Mouse (Mus musculus) heart, embryonic 13.5 days (tissue): Measurements from ENCODE around the gene Orm3. TPM values are rescaled to one million over a fixed set of nuclear protein-coding genes. Genes with fewer than 3 reads are reported as not detected.
A peak's percentile ranks its signal among the peaks of the same experiment; 100 is the strongest.

Experiments used
- ATAC-seq: fragments of 200-750 bp; cut with Nextera tagmentation; 2 replicates; pipeline ENCODE4 v1.8.0; 2017; ENCODE audit warnings: moderate TSS enrichment; ENCODE audit not compliant: insufficient number of reproducible peaks, low FRiP score, low TSS enrichment; ENCODE audit errors: extremely low read depth
- H3K27ac ChIP-seq: fragments of 300-500 bp; sonication (generic); replicated peaks from 2 replicates; pipeline ENCODE4 v1.5.1; 2015; ENCODE audit warnings: moderate library complexity, mild to moderate bottlenecking, inconsistent platforms
- H3K27me3 ChIP-seq: fragments of 300-500 bp; sonication (generic); replicated peaks from 2 replicates; pipeline ENCODE4 v1.6.1; 2015; ENCODE audit warnings: mild to moderate bottlenecking, inconsistent platforms
- H3K36me3 ChIP-seq: fragments of 300-500 bp; sonication (generic); 2 replicates; pipeline ENCODE4 v1.6.1; 2015; ENCODE audit warnings: mild to moderate bottlenecking, inconsistent platforms
- H3K4me1 ChIP-seq: fragments of 300-500 bp; sonication (generic); 2 replicates; pipeline ENCODE4 v1.6.1; 2015; ENCODE audit warnings: inconsistent platforms
- H3K4me2 ChIP-seq: fragments of 300-500 bp; sonication (generic); 2 replicates; pipeline ENCODE4 v1.6.1; 2015; ENCODE audit warnings: inconsistent platforms, mild to moderate bottlenecking, moderate library complexity
- H3K4me3 ChIP-seq: fragments of 300-500 bp; sonication (generic); 2 replicates; pipeline ENCODE4 v1.5.1; 2015; ENCODE audit warnings: moderate library complexity, mild to moderate bottlenecking, inconsistent platforms
- H3K9ac ChIP-seq: fragments of 300-500 bp; sonication (generic); 2 replicates; pipeline ENCODE4 v1.6.1; 2015; ENCODE audit warnings: inconsistent platforms, mild to moderate bottlenecking, moderate library complexity
- H3K9me3 ChIP-seq: fragments of 300-500 bp; sonication (generic); 2 replicates; pipeline ENCODE4 v1.6.1; 2016; ENCODE audit warnings: inconsistent platforms
- WGBS: fragments of 180-500 bp; shearing (Covaris S2); methylation state at CpG from one replicate; pipeline ENCODE4 v1.1.7; 2015; ENCODE audit warnings: mixed read lengths; 5-methylcytosine and 5-hydroxymethylcytosine counted together
- polyA plus RNA-seq: library from polyadenylated mRNA; unstranded; fragments of >200 nt; fragmentation: Nextera tagmentation; extraction: Ambion mirVana; gene quantifications from 2 replicates; pipeline ENCODE4 v1.2.1, GENCODE M21; 2015

Orm3 gene
- polyA plus RNA-seq, 1 experiment from 2014 or later: not detected

DNA sequence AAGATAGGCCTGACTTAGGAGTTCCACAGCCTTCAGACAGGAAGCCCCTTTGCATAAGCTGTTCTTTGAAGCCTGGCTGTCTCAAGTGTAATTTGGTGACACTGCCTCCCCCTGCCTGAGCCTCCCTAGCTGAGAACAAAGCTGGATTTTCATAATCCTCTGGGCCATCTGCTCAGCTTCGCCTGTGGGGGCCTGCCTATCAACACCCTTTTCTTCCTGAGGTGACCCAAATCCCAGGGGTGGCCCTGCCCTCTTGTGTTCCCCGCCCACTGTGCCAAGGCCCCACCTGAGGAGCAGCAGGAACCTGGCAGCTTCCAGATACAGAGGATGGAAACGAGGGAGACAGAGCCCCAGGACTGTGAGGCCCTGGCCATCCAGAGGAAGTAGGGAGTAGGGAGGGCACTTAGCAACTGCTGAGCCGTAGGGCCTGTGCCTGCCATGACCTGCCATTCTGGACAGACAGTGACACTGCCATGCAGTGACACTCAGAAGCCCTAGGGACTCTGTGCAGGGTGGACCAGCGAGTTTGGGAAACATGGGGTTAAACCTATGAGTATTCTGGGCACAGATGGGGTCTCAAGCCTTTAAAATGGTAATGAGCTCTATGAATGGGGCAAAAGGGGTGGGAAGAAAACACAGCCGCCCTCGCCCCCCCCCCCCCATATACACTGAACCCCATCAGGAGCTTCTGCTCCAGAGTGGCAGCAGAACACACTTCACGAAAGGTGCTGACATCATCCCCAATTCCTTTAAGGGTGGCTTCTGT lies 33.3 kb downstream of the Orm3 start:
- 46% methylated on average over 8 of the region's 8 CpGs for WGBS
- no peak for ATAC-seq
- H3K36me3 ChIP-seq: peaks cover 13% of the 10 kb centered on the region

DNA sequence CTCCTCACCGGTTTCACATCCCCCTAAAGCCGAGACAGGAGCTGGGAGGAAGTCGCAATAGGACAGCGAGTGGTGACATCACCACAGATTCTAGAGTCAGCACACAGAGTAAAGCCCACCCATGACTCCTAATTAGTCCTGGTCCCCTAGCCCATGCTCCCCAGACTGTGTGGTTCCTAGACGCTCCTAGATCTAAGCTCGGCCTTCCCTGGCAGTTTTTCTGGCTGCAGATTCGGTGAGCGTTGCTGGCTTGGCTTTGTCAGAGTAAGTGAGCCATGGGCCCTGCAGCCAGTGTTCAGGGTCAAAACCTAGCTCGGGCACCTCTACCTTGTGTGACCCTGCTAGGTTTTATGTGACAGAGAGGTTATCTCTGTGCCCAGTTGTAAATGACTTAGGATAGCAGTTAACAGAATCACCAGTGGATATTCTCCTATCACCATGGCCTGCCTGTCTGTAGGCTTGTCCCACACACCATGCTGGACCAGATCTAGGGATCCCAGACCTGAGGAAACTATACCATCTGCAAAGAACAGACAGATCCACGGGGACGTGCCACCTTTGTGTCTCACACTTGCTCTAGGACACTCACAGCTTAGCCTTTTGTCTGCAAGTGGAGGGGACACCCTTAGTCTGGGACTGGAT lies 34.0 kb downstream of the Orm3 start:
- no peak overlapping the region for H3K4me2 ChIP-seq
- ATAC-seq: no peak
- peaks cover 20% of the 10 kb centered on the region for H3K36me3 ChIP-seq
- H3K4me1 ChIP-seq: peaks cover 18% of the 10 kb centered on the region
- no peaks in the 10 kb centered on the region for H3K9me3 ChIP-seq
- no peak overlapping the region for H3K4me3 ChIP-seq
- H3K27ac ChIP-seq: no peak overlapping the region
- 59% methylated on average over 11 of the region's 11 CpGs for WGBS
- no peak overlapping the region for H3K9ac ChIP-seq
- no peaks in the 10 kb centered on the region for H3K27me3 ChIP-seq

More for the DNA sequence above, 33.3 kb downstream of the Orm3 start:
- Histone ChIP-seq H3K27ac (no peak overlapping the region), H3K4me3 (no peak overlapping the region), H3K27me3 (no peaks in the 10 kb centered on the region), H3K4me1 (peaks cover 18% of the 10 kb centered on the region), H3K4me2 (no peak overlapping the region), H3K9ac (no peak overlapping the region), H3K9me3 (no peaks in the 10 kb centered on the region)

DNA sequence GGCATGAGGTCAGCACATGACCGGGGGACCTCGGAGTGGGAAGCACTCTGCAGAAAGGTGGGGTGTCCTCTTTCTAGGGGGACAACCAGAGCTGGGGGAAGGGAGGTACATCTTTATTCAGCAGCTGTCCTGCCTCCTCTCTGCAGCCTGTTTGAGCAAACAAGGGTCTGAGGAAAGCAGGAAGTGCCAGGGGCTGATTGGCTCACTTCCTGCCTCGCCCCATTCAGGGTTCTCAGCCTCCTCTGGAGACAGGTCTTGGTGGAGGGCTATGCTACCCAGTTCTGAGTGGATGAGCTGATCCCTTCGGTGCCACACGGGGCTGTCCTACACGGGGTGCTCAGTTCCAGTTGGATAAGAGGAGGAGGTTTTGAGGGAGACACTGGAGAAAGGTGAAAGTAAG lies 35.4 kb downstream of the Orm3 start:
- H3K4me3 ChIP-seq: no peak overlapping the region
- H3K4me2 ChIP-seq: no peak overlapping the region
- no peak for ATAC-seq
- 61% methylated on average over 6 of the region's 6 CpGs for WGBS
- no peaks in the 10 kb centered on the region for H3K9me3 ChIP-seq
- peaks cover 18% of the 10 kb centered on the region for H3K4me1 ChIP-seq
- H3K27me3 ChIP-seq: no peaks in the 10 kb centered on the region
- no peak overlapping the region for H3K27ac ChIP-seq
- H3K9ac ChIP-seq: no peak overlapping the region
- H3K36me3 ChIP-seq: peaks cover 28% of the 10 kb centered on the region

DNA sequence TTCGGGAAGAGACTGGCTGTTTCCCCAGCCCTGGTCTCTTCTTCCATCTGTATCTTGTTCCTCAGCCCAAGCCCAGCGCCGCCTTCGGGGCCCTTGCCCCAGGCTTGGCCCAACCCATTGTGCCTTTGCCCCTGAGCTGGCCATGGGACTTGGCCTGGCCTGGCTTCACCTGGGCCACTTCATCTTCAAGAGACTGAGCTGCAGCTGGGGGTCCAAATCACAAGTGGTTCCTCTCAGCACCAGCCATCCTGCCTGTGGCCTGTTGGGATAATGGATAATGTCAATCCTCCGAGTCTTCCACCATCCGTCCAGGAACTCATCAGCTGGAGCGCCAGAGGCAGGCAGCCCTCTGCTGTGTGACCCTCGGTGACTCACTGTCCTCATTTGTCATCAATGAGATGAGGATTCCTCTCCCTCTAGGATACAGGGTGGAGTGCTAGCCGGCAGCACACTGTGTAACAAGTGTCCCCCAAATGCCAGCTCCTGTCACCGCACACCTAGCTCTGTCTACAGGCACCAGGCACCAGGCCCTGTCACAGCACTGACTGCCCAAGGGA lies 42.1 kb downstream of the Orm3 start:
- no peak overlapping the region for H3K27ac ChIP-seq
- H3K4me2 ChIP-seq: no peak overlapping the region
- peaks cover 43% of the 10 kb centered on the region for H3K4me1 ChIP-seq
- no peak overlapping the region for H3K4me3 ChIP-seq
- H3K36me3 ChIP-seq: peaks cover 22% of the 10 kb centered on the region
- 81% methylated on average over 10 of the region's 10 CpGs for WGBS
- no peak for ATAC-seq
- H3K27me3 ChIP-seq: 0 out of 2 replicates have a peak, but pooled peaks cover 3% of the 10 kb centered on the region
- no peaks in the 10 kb centered on the region for H3K9me3 ChIP-seq
- H3K9ac ChIP-seq: no peak overlapping the region

DNA sequence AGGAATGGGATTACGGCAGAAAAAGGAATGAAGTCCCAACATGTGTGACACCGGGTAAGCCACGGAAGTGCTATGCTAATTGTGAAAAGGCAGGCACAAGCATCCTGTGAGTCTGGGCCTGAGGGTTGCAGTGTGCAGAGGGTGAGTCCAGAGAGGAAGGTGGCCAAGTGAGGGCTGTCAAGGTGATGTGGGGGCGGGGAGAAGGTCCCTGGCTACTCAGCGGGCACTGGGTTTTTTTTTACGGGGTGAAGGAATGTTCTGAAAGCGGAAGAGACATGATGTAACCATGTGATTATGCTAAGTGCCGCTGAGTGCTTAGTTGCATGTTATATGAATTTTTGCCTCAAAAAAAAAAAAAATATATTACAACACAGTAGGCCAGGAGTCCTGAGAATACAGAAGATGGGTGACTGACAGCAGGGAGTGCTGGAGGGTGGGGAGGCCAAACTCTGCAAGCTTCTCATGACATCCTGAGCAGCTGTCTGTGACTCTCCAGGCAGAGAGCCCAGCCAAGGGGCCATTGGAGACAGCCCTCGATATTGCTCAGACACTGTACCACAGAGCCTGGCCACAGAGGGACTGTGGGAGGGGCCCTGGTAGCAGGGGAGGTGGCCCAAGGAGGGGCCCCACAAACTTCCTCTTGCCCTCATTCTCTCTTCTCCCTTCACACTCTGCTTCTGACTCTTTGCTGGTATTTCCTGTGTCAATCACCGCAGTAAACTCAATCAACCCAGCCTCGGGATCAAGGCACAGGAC lies 43.1 kb downstream of the Orm3 start:
- Histone ChIP-seq H3K4me2 (peak overlapping the region; percentile 16; the same call in 1 of the 2 replicates), H3K4me3 (no peak overlapping the region), H3K9ac (peak overlapping the region; percentile 40), H3K27me3 (0 out of 2 replicates have a peak, but pooled peaks cover 3% of the 10 kb centered on the region), H3K36me3 (peaks cover 17% of the 10 kb centered on the region), H3K9me3 (no peaks in the 10 kb centered on the region), H3K27ac (peak overlapping the region; percentile 67), H3K4me1 (peaks cover 53% of the 10 kb centered on the region)
- ATAC-seq: no peak
- 40% methylated on average over 11 of the region's 11 CpGs for WGBS

DNA sequence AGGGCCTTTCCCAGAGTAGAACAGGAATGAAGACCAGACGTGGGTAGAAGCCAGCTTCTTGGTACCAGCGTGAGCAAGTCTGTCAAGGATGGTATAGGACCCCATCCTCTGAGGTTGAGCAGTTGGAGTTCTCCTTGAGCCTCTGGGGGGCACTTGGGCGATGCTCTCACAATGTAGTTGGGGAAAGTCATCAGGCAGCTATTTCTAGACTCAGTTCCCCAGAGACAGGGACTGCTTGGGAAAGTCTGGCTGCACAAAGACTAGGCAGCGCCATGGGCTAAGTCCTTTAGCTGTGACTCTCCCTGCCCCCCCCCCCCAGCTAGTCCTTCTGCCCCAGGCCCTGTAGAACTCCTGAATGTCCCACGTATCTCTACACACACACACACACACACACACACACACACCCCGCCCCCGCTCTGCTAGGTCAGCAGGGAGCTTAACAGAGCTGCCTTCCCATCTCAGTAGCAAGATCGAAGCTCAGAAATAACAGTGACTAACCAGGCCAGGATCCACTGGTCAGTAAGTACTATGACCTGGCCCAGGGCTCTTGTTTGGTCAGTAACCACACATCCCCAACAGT lies 43.8 kb downstream of the Orm3 start:
- no peak overlapping the region for H3K4me3 ChIP-seq
- 43% methylated on average over 8 of the region's 8 CpGs for WGBS
- peaks cover 10% of the 10 kb centered on the region for H3K36me3 ChIP-seq
- no peak for ATAC-seq
- H3K4me2 ChIP-seq: peak overlapping the region; percentile 16; the same call in 1 of the 2 replicates
- peaks cover 60% of the 10 kb centered on the region for H3K4me1 ChIP-seq
- H3K9ac ChIP-seq: peak overlapping the region; percentile 40
- 0 out of 2 replicates have a peak, but pooled peaks cover 3% of the 10 kb centered on the region for H3K27me3 ChIP-seq
- H3K9me3 ChIP-seq: no peaks in the 10 kb centered on the region
- H3K27ac ChIP-seq: peak overlapping the region; percentile 67

DNA sequence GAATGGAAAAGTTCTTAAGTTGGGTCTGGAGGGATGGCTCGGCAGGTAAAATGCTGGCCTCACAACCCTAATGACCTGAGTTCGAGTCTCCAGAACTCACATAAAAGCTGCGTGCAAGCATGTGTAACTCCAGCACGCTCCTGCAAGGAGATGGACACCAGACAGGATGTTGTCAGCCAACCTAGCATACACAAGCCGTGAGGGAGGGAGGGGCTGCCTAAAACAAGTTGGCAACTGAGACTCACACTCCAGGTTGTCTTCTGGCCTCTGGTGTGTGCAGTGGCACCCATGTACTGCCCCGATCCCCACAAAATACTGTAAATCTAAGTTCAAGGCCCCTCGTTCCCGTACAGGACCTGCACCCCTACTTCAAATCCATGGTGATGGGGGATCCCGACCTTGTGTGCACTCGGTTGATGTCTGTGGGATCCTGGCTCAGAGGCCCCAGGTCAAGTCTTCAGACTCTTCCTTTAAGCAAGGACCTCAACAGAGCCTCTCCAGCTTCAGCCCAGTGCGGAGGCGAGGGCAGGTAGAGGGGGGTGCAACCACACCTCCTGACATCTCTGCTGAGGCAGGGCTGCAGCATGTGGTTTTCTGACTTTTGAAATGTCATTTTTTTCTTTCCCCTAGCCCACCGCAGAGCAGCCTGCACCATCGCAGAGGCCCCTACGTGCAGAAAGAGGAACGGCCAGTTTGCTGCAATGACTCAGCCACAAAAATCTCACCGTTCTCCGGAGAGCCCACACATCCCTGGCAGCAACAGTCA lies 44.8 kb downstream of the Orm3 start:
- WGBS: 81% methylated on average over 18 of the region's 18 CpGs
- peaks cover under 1% of the 10 kb centered on the region; the same call in 1 of the 2 replicates for H3K36me3 ChIP-seq
- 0 out of 2 replicates have a peak, but pooled peaks cover 3% of the 10 kb centered on the region for H3K27me3 ChIP-seq
- H3K27ac ChIP-seq: no peak overlapping the region
- no peak for ATAC-seq
- no peak overlapping the region for H3K4me3 ChIP-seq
- H3K9me3 ChIP-seq: no peaks in the 10 kb centered on the region
- no peak overlapping the region for H3K9ac ChIP-seq
- peaks cover 70% of the 10 kb centered on the region for H3K4me1 ChIP-seq
- H3K4me2 ChIP-seq: no peak overlapping the region

DNA sequence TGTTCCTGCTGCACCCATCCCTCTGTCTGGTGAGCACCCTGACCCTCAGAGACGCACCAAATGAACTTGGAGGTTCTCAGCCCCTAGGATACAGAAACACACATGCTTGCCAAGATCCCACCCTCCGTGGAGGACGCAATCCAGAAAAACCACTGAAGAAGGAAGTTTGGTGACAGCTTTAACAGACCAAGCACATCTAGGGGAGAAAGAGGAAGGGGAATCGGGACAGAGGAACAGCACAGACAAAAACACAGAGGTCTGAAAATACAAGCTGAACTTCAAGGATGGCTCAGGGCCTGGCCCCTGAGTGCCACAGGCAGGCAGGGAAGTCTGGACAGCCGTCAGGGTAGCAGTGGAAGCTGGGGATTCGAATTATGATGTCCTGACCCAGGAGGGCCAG lies 45.7 kb downstream of the Orm3 start:
- 0 out of 2 replicates have a peak, but pooled peaks cover 7% of the 10 kb centered on the region for H3K27me3 ChIP-seq
- H3K4me1 ChIP-seq: peaks cover 74% of the 10 kb centered on the region
- H3K36me3 ChIP-seq: no peaks in the 10 kb centered on the region
- no peaks in the 10 kb centered on the region for H3K9me3 ChIP-seq
- H3K27ac ChIP-seq: peak overlapping the region; percentile 91; the same call in 1 of the 2 replicates
- 64% methylated on average over 6 of the region's 6 CpGs for WGBS
- no peak for ATAC-seq
- H3K4me3 ChIP-seq: no peak overlapping the region
- H3K9ac ChIP-seq: no peak overlapping the region
- H3K4me2 ChIP-seq: peak overlapping the region; percentile 65

DNA sequence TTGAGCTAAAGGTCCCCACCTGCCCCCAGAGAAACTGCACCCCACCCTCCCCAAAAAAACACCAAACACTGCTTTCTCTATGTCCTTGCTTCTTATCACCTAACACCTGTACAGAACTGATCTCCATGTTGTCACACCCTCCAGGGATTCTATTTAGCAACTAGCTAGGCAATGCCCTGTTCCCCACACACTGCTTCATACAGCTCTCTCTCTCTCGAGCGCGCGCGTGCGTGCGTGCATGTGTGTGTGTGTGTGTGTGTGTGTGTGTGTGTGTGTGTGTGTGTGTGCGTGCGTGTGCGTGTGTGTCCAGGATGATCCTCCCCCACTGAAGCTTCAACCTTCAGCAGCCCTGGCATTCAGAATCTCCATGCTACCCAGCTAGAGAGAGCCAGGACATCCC lies 46.1 kb downstream of the Orm3 start:
- Histone ChIP-seq H3K27ac (peak overlapping the region; percentile 91), H3K9ac (peak overlapping the region; percentile 76), H3K4me3 (peak overlapping the region; percentile 41), H3K9me3 (no peaks in the 10 kb centered on the region), H3K4me1 (peaks cover 74% of the 10 kb centered on the region), H3K36me3 (no peaks in the 10 kb centered on the region), H3K27me3 (0 out of 2 replicates have a peak, but pooled peaks cover 7% of the 10 kb centered on the region), H3K4me2 (peak overlapping the region; percentile 65)
- WGBS: 73% methylated on average over 10 of the region's 10 CpGs
- no peak for ATAC-seq

DNA sequence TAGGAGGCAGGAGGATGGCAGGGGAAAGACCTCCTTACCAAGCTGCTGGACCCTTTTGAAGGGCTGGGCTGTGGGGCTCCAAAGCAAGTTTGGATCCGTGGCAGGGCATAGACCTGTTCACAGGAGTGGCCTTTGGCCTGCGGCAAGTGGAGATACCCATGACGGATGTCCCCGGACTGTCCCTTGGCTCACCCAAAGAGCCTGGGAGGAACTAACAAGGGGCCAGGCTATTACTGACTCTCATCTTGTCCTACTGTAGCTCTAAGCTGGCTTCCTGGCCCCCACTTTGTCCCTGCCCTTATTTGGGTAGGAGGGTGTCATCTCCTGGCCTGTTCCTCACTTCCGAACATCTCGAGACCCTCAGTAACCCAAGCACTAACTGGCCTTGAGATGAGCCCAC lies 46.6 kb downstream of the Orm3 start:
- H3K4me2 ChIP-seq: peak overlapping the region; percentile 65
- no peaks in the 10 kb centered on the region for H3K36me3 ChIP-seq
- H3K27ac ChIP-seq: peak overlapping the region; percentile 91
- H3K9ac ChIP-seq: peak overlapping the region; percentile 76
- H3K4me3 ChIP-seq: peak overlapping the region; percentile 41
- 39% methylated on average over 6 of the region's 6 CpGs for WGBS
- 0 out of 2 replicates have a peak, but pooled peaks cover 7% of the 10 kb centered on the region for H3K27me3 ChIP-seq
- no peaks in the 10 kb centered on the region for H3K9me3 ChIP-seq
- peaks cover 74% of the 10 kb centered on the region for H3K4me1 ChIP-seq
- no peak for ATAC-seq
